Mouse (Mus musculus) heart, postnatal 0 days (tissue): ENCODE measurements around the gene Nhlh2. TPM values are rescaled to one million over a fixed set of nuclear protein-coding genes. Genes with fewer than 3 reads are reported as not detected.

Experiments
- ATAC-seq: fragments of 200-750 bp; cut with Nextera tagmentation; 2 replicates; pipeline ENCODE4 v1.8.0; 2017; ENCODE audit warnings: low read depth, moderate number of reproducible peaks, moderate library complexity; ENCODE audit not compliant: insufficient read depth
- DNase-seq: peaks from one replicate; pipeline ENCODE4 v3.0.0-alpha.2; 2016; ENCODE audit warnings: low spot score
- H3K27ac ChIP-seq: fragments of 300-500 bp; sonication (generic); 2 replicates; pipeline ENCODE4 v1.5.1; 2014; ENCODE audit warnings: low read depth, mild to moderate bottlenecking
- H3K27me3 ChIP-seq: fragments of 300-500 bp; sonication (generic); 2 replicates; pipeline ENCODE4 v1.6.1; 2014; ENCODE audit warnings: low read length, mixed read lengths; ENCODE audit not compliant: control insufficient read depth, insufficient read depth
- H3K36me3 ChIP-seq: fragments of 300-500 bp; sonication (generic); replicated peaks from 2 replicates; pipeline ENCODE4 v1.6.1; 2014; ENCODE audit warnings: low read length, mixed read lengths; ENCODE audit not compliant: control insufficient read depth, insufficient read depth
- H3K4me1 ChIP-seq: fragments of 300-500 bp; sonication (generic); 2 replicates; pipeline ENCODE4 v1.6.1; 2014; ENCODE audit warnings: antibody characterized with exemption; ENCODE audit not compliant: control insufficient read depth, insufficient read depth
- H3K4me2 ChIP-seq: fragments of 300-500 bp; sonication (generic); 2 replicates; pipeline ENCODE4 v1.6.1; 2014; ENCODE audit warnings: low read depth, mild to moderate bottlenecking, low read length, moderate library complexity
- H3K4me3 ChIP-seq: fragments of 300-500 bp; sonication (generic); 2 replicates; pipeline ENCODE4 v1.5.1; 2014; ENCODE audit warnings: low read depth, low read length
- H3K9ac ChIP-seq: fragments of 300-500 bp; sonication (generic); replicated peaks from 2 replicates; pipeline ENCODE4 v1.6.1; 2014; ENCODE audit warnings: low read depth, low read length, mixed read lengths
- H3K9me3 ChIP-seq: fragments of 300-500 bp; sonication (generic); replicated peaks from 2 replicates; pipeline ENCODE4 v1.6.1; 2016; ENCODE audit warnings: low read length; ENCODE audit not compliant: control insufficient read depth
- CTCF ChIP-seq: IDR thresholded peaks from 2 replicates; pipeline ENCODE4 v1.5.1; 2016; ENCODE audit warnings: antibody characterized with exemption, control low read depth, low read depth
- EP300 ChIP-seq: IDR thresholded peaks from 2 replicates; pipeline ENCODE4 v1.6.1; 2016; ENCODE audit warnings: antibody characterized with exemption, low read depth
- WGBS: fragments of 180-500 bp; shearing (Covaris S2); extraction: QIAGEN DNeasy Blood & Tissue Kit; methylation state at CpG from one replicate; pipeline ENCODE4 v1.1.7; 2014; 5-methylcytosine and 5-hydroxymethylcytosine counted together
- polyA plus RNA-seq: library from polyadenylated mRNA; unstranded; fragments of >200 nt; fragmentation: Nextera tagmentation; extraction: Ambion mirVana; gene quantifications from 2 replicates; pipeline ENCODE4 v1.2.1, GENCODE M21; 2015
- total RNA-seq: library from RNA; depleted of rRNA; stranded (reverse); fragments of >200 nt; gene quantifications from 2 replicates; pipeline ENCODE4 v1.2.3, GENCODE M21; 2014; ENCODE audit warnings: low replicate concordance

Nhlh2 gene
- total and polyA plus RNA-seq, 2 experiments from 2014 or later, result not detected

GRCm38 (mm10) chr3:101975337-101975736 lies 34.5 kb upstream of the Nhlh2 start:
- ATAC-seq (no peak), DNase-seq (no peak)
- no peaks in the 10 kb centered on the region for H3K9me3 ChIP-seq
- H3K4me3 ChIP-seq, result no peak overlapping the region
- H3K27me3 ChIP-seq, result no peaks in the 10 kb centered on the region
- H3K9ac ChIP-seq, result no peak overlapping the region
- H3K4me2 ChIP-seq, result no peak overlapping the region
- WGBS, result 81% methylated on average over 10 of the region's 10 CpGs
- H3K36me3 ChIP-seq, result no peaks in the 10 kb centered on the region
- H3K27ac ChIP-seq, result no peak overlapping the region
- TF ChIP-seq EP300, result no peak
- TF ChIP-seq CTCF, result no peak
- H3K4me1 ChIP-seq, result no peaks in the 10 kb centered on the region

GRCm38 (mm10) chr3:101978299-101978994 lies 31.4 kb upstream of the Nhlh2 start:
- Histone ChIP-seq H3K4me3 (no peak overlapping the region), H3K36me3 (no peaks in the 10 kb centered on the region), H3K9ac (no peak overlapping the region), H3K9me3 (no peaks in the 10 kb centered on the region), H3K27me3 (no peaks in the 10 kb centered on the region), H3K4me1 (no peaks in the 10 kb centered on the region), H3K27ac (no peak overlapping the region), H3K4me2 (no peak overlapping the region)
- 72% methylated on average over 10 of the region's 10 CpGs for WGBS
- DNase-seq, result no peak
- TF ChIP-seq EP300 (no peak), CTCF (no peak)
- no peak for ATAC-seq

GRCm38 (mm10) chr3:101983917-101984316 lies 26.0 kb upstream of the Nhlh2 start:
- ATAC-seq (no peak), DNase-seq (no peak)
- Histone ChIP-seq H3K9ac (no peak overlapping the region), H3K36me3 (no peaks in the 10 kb centered on the region), H3K27ac (no peak overlapping the region), H3K9me3 (no peaks in the 10 kb centered on the region), H3K4me2 (no peak overlapping the region), H3K27me3 (no peaks in the 10 kb centered on the region), H3K4me1 (no peaks in the 10 kb centered on the region), H3K4me3 (no peak overlapping the region)
- TF ChIP-seq CTCF (no peak), EP300 (no peak)
- 59% methylated on average over 4 of the region's 4 CpGs for WGBS

GRCm38 (mm10) chr3:101985634-101986033 lies 24.2 kb upstream of the Nhlh2 start:
- WGBS, result 79% methylated on average over 8 of the region's 8 CpGs
- H3K27ac ChIP-seq, result no peak overlapping the region
- no peaks in the 10 kb centered on the region for H3K9me3 ChIP-seq
- no peak overlapping the region for H3K4me3 ChIP-seq
- no peaks in the 10 kb centered on the region for H3K4me1 ChIP-seq
- ATAC-seq (no peak), DNase-seq (no peak)
- no peak overlapping the region for H3K4me2 ChIP-seq
- H3K36me3 ChIP-seq, result no peaks in the 10 kb centered on the region
- no peaks in the 10 kb centered on the region for H3K27me3 ChIP-seq
- TF ChIP-seq EP300 (no peak), CTCF (no peak)
- no peak overlapping the region for H3K9ac ChIP-seq

- TF ChIP-seq EP300 (no peak), CTCF (no peak)
- H3K27me3 ChIP-seq, result no peaks in the 10 kb centered on the region
- H3K27ac ChIP-seq, result no peak overlapping the region
- no peak overlapping the region for H3K4me2 ChIP-seq
- H3K9me3 ChIP-seq, result no peaks in the 10 kb centered on the region
- H3K4me1 ChIP-seq, result no peaks in the 10 kb centered on the region
- H3K36me3 ChIP-seq, result no peaks in the 10 kb centered on the region
- WGBS, result 61% methylated on average over 3 of the region's 3 CpGs
- H3K4me3 ChIP-seq, result no peak overlapping the region
- DNase-seq (no peak), ATAC-seq (no peak)
- no peak overlapping the region for H3K9ac ChIP-seq
These were observed 19.7 kb upstream of the Nhlh2 start for GRCm38 (mm10) chr3:101990136-101990535.

- no peak overlapping the region for H3K27ac ChIP-seq
- H3K4me2 ChIP-seq, result no peak overlapping the region
- H3K4me3 ChIP-seq, result no peak overlapping the region
- no peaks in the 10 kb centered on the region for H3K4me1 ChIP-seq
- no peak for DNase-seq
- WGBS, result 58% methylated on average over 6 of the region's 6 CpGs
- H3K9me3 ChIP-seq, result no peaks in the 10 kb centered on the region
- ATAC-seq, result no peak
- no peaks in the 10 kb centered on the region for H3K36me3 ChIP-seq
- H3K9ac ChIP-seq, result no peak overlapping the region
- H3K27me3 ChIP-seq, result no peaks in the 10 kb centered on the region
- TF ChIP-seq CTCF, result no peak
These were observed 18.8 kb upstream of the Nhlh2 start for GRCm38 (mm10) chr3:101990995-101991516.
